Comparison of ENCODE assay signal across 22 mouse cellular contexts in the genomic region with DNA sequence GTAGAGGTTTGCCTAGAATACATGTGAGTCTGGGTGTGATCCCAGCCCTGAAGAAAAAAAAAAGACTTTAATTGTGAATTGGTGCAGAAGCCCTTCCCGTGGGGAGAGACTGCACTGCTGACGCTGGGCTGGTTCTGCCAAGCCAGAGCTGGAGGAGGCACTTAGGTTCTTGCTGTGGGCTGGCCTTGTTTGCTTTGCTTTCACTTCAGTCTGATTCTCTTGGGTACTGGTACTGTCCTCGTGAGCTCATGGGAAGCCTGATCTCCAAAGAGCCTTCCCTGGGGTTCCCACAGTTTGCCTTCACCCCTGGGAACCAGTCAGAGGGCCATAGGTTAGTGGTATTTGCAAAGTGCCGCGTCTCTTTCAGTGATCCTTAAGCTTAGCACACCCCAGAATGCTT.
A peak's percentile ranks its signal among the peaks of the same experiment; 100 is the strongest.
DNase-seq lines count a peak whose midpoint lies in the region; ATAC-seq and TF ChIP-seq lines count a peak whose summit lies in the region.
"Had no signal": no experiment of that assay in that cellular context is flagged by ENCODE, and none has a peak within 500 bp of the region (broad histone marks: within the 10 kb centered on the region; RNA-seq: fewer than 3 reads in every experiment).

No protein-coding gene starts in this region.

- peaks cover 9% of the 10 kb centered on the region; the same call in 1 of the 2 replicates for H3K4me1 ChIP-seq in embryonic facial prominence, embryonic 15.5 days
- peaks cover 13% of the 10 kb centered on the region for H3K4me1 ChIP-seq in embryonic facial prominence, embryonic 10.5 days
- H3K4me1 ChIP-seq in kidney, embryonic 15.5 days, result peaks cover 37% of the 10 kb centered on the region
- no peaks in the 10 kb centered on the region for H3K4me1 ChIP-seq in lung, postnatal 0 days (ENCODE audit: insufficient read depth, low read depth, low read length)
- H3K4me1 ChIP-seq: forebrain, embryonic 13.5 days had no signal

- H3K9me3 ChIP-seq in embryonic facial prominence, embryonic 15.5 days (replicated peaks), result no peaks in the 10 kb centered on the region
- H3K9me3 ChIP-seq in embryonic facial prominence, embryonic 10.5 days, result no peaks in the 10 kb centered on the region
- no peaks in the 10 kb centered on the region for H3K9me3 ChIP-seq in kidney, embryonic 15.5 days (replicated peaks)
- H3K9me3 ChIP-seq in lung, postnatal 0 days (ENCODE audit: low read length), result no peaks in the 10 kb centered on the region
- H3K9me3 ChIP-seq: forebrain, embryonic 13.5 days; hindbrain, embryonic 13.5 days; limb, embryonic 15.5 days; liver, embryonic 15.5 days; midbrain, embryonic 10.5 days had no signal

- no peak for DNase-seq in embryonic facial prominence, embryonic 10.5 days (ENCODE audit: low spot score)
- no peak for DNase-seq in kidney, adult 18-20 months
- DNase-seq in MN1 (ENCODE audit: low spot score), result peak; percentile 20
- peak; percentile 68 for DNase-seq in lung, postnatal 0 days (ENCODE audit: low spot score)
- no peak for DNase-seq in left cerebral cortex, postnatal 36 days (ENCODE audit: low spot score in 2 of 2)
- DNase-seq in right cerebral cortex, postnatal 4 days, result no peak
- DNase-seq: adrenal gland, adult 8-10 months; cerebellum, adult 2 months; heart, postnatal 36 days; kidney, adult 2 months; kidney, postnatal 25 days; left cerebral cortex, postnatal 4 days; right cerebral cortex, adult 18-20 months had no signal

- H3K4me3 ChIP-seq in embryonic facial prominence, embryonic 15.5 days (replicated peaks), result no peak overlapping the region
- H3K4me3 ChIP-seq in embryonic facial prominence, embryonic 10.5 days, result no peak overlapping the region
- no peak overlapping the region for H3K4me3 ChIP-seq in kidney, embryonic 15.5 days (replicated peaks)
- no peak overlapping the region for H3K4me3 ChIP-seq in lung, postnatal 0 days (ENCODE audit: low read depth, low read length)
- H3K4me3 ChIP-seq: forebrain, embryonic 13.5 days; hindbrain, embryonic 13.5 days; limb, embryonic 15.5 days; liver, embryonic 15.5 days; midbrain, embryonic 10.5 days had no signal

- no peak for TF ChIP-seq EP300 in lung, postnatal 0 days (IDR thresholded peaks at IDR 0.05)

- intact Hi-C loops in left cerebral cortex, postnatal 36 days (cut with DNase I), result loop anchor here (10.0 kb wide), 1 partner anchor 203 kb away; no protein-coding TSS in a partner anchor

- TF ChIP-seq CTCF in lung, postnatal 0 days (IDR thresholded peaks at IDR 0.05), result no peak

- no peak overlapping the region for H3K4me2 ChIP-seq in embryonic facial prominence, embryonic 15.5 days (replicated peaks)
- no peak overlapping the region for H3K4me2 ChIP-seq in kidney, embryonic 15.5 days
- H3K4me2 ChIP-seq in lung, postnatal 0 days (replicated peaks; ENCODE audit: low read depth, low read length), result no peak overlapping the region
- H3K4me2 ChIP-seq: forebrain, embryonic 13.5 days; hindbrain, embryonic 13.5 days; limb, embryonic 15.5 days; liver, embryonic 15.5 days had no signal

- peaks cover 8% of the 10 kb centered on the region; the same call in 1 of the 2 replicates for H3K36me3 ChIP-seq in embryonic facial prominence, embryonic 15.5 days
- peaks cover 54% of the 10 kb centered on the region for H3K36me3 ChIP-seq in embryonic facial prominence, embryonic 10.5 days (replicated peaks)
- H3K36me3 ChIP-seq in kidney, embryonic 15.5 days, result peaks cover 19% of the 10 kb centered on the region
- H3K36me3 ChIP-seq in lung, postnatal 0 days (ENCODE audit: insufficient read depth, low read length), result no peaks in the 10 kb centered on the region

- H3K27me3 ChIP-seq in embryonic facial prominence, embryonic 15.5 days, result no peaks in the 10 kb centered on the region
- no peaks in the 10 kb centered on the region for H3K27me3 ChIP-seq in embryonic facial prominence, embryonic 10.5 days (replicated peaks; ENCODE audit: low read depth, poor library complexity, severe bottlenecking)
- no peaks in the 10 kb centered on the region for H3K27me3 ChIP-seq in kidney, embryonic 15.5 days
- no peaks in the 10 kb centered on the region for H3K27me3 ChIP-seq in lung, postnatal 0 days (replicated peaks; ENCODE audit: insufficient read depth, low read length)
- H3K27me3 ChIP-seq: forebrain, embryonic 13.5 days; hindbrain, embryonic 13.5 days; limb, embryonic 15.5 days; liver, embryonic 15.5 days; Patski had no signal

- 0 out of 2 replicates have a peak overlapping the region, but pooled peaks have one; percentile 11 for H3K27ac ChIP-seq in embryonic facial prominence, embryonic 15.5 days (replicated peaks)
- H3K27ac ChIP-seq in embryonic facial prominence, embryonic 10.5 days (replicated peaks), result no peak overlapping the region
- H3K27ac ChIP-seq in kidney, embryonic 15.5 days, result 0 out of 2 replicates have a peak overlapping the region, but pooled peaks have one; percentile 22
- no peak overlapping the region for H3K27ac ChIP-seq in lung, postnatal 0 days (ENCODE audit: low read length)
- H3K27ac ChIP-seq: forebrain, embryonic 13.5 days; hindbrain, embryonic 13.5 days; limb, embryonic 15.5 days; liver, embryonic 15.5 days; midbrain, embryonic 10.5 days had no signal

- no peak for ATAC-seq in embryonic facial prominence, embryonic 15.5 days (ENCODE audit: insufficient number of reproducible peaks, low FRiP score, low TSS enrichment, low read depth)
- no peak for ATAC-seq in kidney, embryonic 15.5 days (replicated peaks; ENCODE audit: low FRiP score)
- peak; percentile 59 for ATAC-seq in lung, postnatal 0 days
- ATAC-seq: forebrain, embryonic 13.5 days; midbrain, embryonic 16.5 days; Patski had no signal

- WGBS in embryonic facial prominence, embryonic 15.5 days, result 68% methylated on average over 5 of the region's 5 CpGs
- WGBS in embryonic facial prominence, embryonic 10.5 days, result 80% methylated on average over 5 of the region's 5 CpGs
- WGBS in kidney, embryonic 15.5 days, result 81% methylated on average over 5 of the region's 5 CpGs
- WGBS in lung, postnatal 0 days, result 51% methylated on average over 5 of the region's 5 CpGs

- H3K9ac ChIP-seq in embryonic facial prominence, embryonic 15.5 days, result no peak overlapping the region
- no peak overlapping the region for H3K9ac ChIP-seq in kidney, embryonic 15.5 days
- H3K9ac ChIP-seq in lung, postnatal 0 days (replicated peaks; ENCODE audit: low read depth), result no peak overlapping the region
- H3K9ac ChIP-seq: forebrain, embryonic 13.5 days; hindbrain, embryonic 13.5 days; limb, embryonic 15.5 days; liver, embryonic 15.5 days had no signal

Comparison
In these comparisons a context has a peak if more than half of its experiments do, and no peak if none do; other contexts are left out.
1. H3K27ac ChIP-seq: peak in embryonic facial prominence, embryonic 15.5 days (single experiment) and kidney, embryonic 15.5 days (single experiment); none in embryonic facial prominence, embryonic 10.5 days (single experiment) and lung, postnatal 0 days (single experiment).
2. DNase-seq: peak in MN1 (single experiment) and lung, postnatal 0 days (single experiment); none in embryonic facial prominence, embryonic 10.5 days (single experiment), kidney, adult 18-20 months (single experiment), left cerebral cortex, postnatal 36 days (0 of 2) and right cerebral cortex, postnatal 4 days (single experiment).